Mouse (Mus musculus) spleen, adult 18-20 months (tissue): ENCODE results near the gene Cyb561d1.
A peak's percentile ranks its signal among the peaks of the same experiment; 100 is the strongest.

Experiments used
- DNase-seq, 2 experiments: peaks; one replicate each; pipeline ENCODE4 v3.0.0; 2022; ENCODE audit warnings: mixed read lengths in 2 of 2

The Cyb561d1 gene

GRCm38 (mm10) chr3:108203212-108203611 is 2.2 kb upstream of the Cyb561d1 start:
- no peak for DNase-seq

- DNase-seq: no peak
These were observed 1.5 kb upstream of the Cyb561d1 start for GRCm38 (mm10) chr3:108202506-108202905.

GRCm38 (mm10) chr3:108199231-108199630 is 1.8 kb downstream of the Cyb561d1 start:
- DNase-seq: no peak

GRCm38 (mm10) chr3:108197066-108197497 is 3.9 kb downstream of the Cyb561d1 start:
- no peak for DNase-seq

- DNase-seq: no peak
These were observed 4.9 kb downstream of the Cyb561d1 start for GRCm38 (mm10) chr3:108195941-108196590.

- no peak for DNase-seq
These were observed 5.7 kb downstream of the Cyb561d1 start for GRCm38 (mm10) chr3:108195287-108195686.

GRCm38 (mm10) chr3:108193686-108194085 is 7.3 kb downstream of the Cyb561d1 start:
- DNase-seq: no peak

GRCm38 (mm10) chr3:108189897-108190296 is 11.1 kb downstream of the Cyb561d1 start:
- DNase-seq: no peak

- no peak for DNase-seq
These were observed 12.1 kb downstream of the Cyb561d1 start for GRCm38 (mm10) chr3:108188716-108189490.

GRCm38 (mm10) chr3:108187111-108187795 is 13.8 kb downstream of the Cyb561d1 start:
- DNase-seq: no peak

- DNase-seq: peak in 1 of 2 experiments; percentile 47
These were observed 14.6 kb downstream of the Cyb561d1 start, which contains the start of gene Amigo1 for GRCm38 (mm10) chr3:108186098-108187047. Amigo1 (plus strand) TSS chr3:108186335.

GRCm38 (mm10) chr3:108185460-108186097 is 15.4 kb downstream of the Cyb561d1 start:
- no peak for DNase-seq

- DNase-seq: no peak
These were observed 16.3 kb downstream of the Cyb561d1 start for GRCm38 (mm10) chr3:108184742-108185141.

- no peak for DNase-seq
These were observed 20.5 kb downstream of the Cyb561d1 start for GRCm38 (mm10) chr3:108180514-108180913.

GRCm38 (mm10) chr3:108178756-108179715 is 22.0 kb downstream of the Cyb561d1 start:
- DNase-seq: no peak

- DNase-seq: no peak
These were observed 26.1 kb downstream of the Cyb561d1 start for GRCm38 (mm10) chr3:108174672-108175531.

GRCm38 (mm10) chr3:108169199-108169598 is 31.8 kb downstream of the Cyb561d1 start:
- no peak for DNase-seq

- DNase-seq: no peak
These were observed 33.5 kb downstream of the Cyb561d1 start for GRCm38 (mm10) chr3:108167499-108167898.

GRCm38 (mm10) chr3:108166486-108167211 is 34.4 kb downstream of the Cyb561d1 start:
- DNase-seq: no peak
